Mouse (Mus musculus): ENCODE measurements at regions not wholly inside any gene's neighbourhood (a gene's known extent, or its start where the extent isn't known, plus 50 kb on each side); places are given as distances from the start of the nearest gene placed in this dataset.

DNA sequence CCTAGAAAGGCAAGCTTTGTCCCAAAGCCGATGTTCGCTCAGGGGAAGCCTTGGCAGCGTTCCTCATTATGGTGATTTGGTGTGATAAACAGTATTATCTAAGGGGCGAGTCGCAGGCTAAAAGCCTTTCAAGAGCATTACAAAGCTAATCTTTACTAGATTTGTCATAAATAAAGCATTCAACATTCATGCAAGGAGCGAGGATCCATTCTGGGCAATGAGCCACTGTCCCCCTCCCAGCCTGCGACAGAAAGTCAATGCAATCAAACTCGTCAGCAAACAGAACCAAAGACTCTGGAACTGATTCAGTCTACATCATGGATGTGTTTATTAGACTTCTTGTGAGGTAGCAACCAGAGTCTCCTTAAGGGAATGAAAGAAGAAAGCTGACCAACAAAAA is 395.3 kb downstream of the Gpam start:
- no peak for TF ChIP-seq CTCF (conservative IDR thresholded peaks at IDR 0.05; ENCODE audit: low read length)
- TF ChIP-seq NANOG (IDR thresholded peaks at IDR 0.05; ENCODE audit: borderline replicate concordance, low read length), result no peak

All from E14TG2a.4 (cell line).